Mouse (Mus musculus) megakaryocyte progenitor cell, adult 5-6 weeks (primary cell): Measurements from ENCODE around the gene Sirt2. TPM values are rescaled to one million over a fixed set of nuclear protein-coding genes. Genes with fewer than 3 reads are reported as not detected.
A peak's percentile ranks its signal among the peaks of the same experiment; 100 is the strongest.

Experiments used
- ATAC-seq: replicated peaks from 2 replicates; pipeline ENCODE4 v1.8.0; 2016; ENCODE audit warnings: mild to moderate bottlenecking, moderate TSS enrichment, inconsistent platforms; ENCODE audit not compliant: poor library complexity
- total RNA-seq, 2 experiments: library from RNA; stranded (forward) in 1 of 2; stranded (reverse) in 1 of 2; fragments of 157-497, 149-512 nt in 1 of 2; fragments of 200-1000 nt in 1 of 2; gene quantifications; 2 replicates each; pipeline versions ENCODE4 v1.2.3 to v1.2.4; 2015 to 2017

The Sirt2 gene
- total RNA-seq, 2 experiments from 2014 or later, result 19.2 to 47.5 TPM

DNA sequence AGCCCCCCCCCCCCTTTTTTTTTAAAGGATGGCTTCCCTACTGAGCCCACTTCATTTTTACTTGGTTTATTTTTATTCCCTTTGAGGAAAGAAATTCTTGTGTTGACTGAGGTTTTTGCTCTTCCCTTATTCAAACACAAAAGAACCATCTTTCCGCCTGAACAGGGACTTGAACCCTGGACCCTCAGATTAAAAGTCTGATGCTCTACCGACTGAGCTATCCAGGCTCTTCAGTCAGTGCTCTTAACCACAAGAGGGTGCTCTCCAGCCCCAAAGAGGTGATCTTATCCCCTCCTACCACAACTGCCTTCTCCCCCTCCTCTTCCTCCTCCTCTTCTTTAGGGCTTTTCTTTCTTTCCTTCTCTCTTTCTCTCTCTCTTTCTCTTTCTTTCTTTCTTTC is 27.3 kb downstream of the Sirt2 start:
- peak; percentile 40 for ATAC-seq

DNA sequence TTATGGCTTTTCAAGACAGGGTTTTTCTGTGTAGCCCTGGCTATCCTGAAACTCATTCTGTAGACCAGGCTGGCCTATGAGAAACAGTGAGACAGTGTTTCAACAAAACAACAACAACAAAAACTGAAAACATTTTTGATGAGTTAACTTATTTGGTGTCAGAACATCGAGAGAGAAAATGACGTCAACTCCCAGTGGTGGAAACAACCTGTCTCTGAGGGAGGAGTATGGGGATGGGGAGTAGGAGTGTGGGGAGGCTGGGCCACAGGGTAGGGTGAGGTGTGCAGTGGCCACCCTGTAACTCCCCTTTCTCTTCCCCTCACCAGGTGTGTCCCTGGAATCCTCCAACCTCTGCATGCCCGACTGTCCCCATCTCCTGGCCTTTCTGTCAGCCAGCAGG is 28.0 kb downstream of the Sirt2 start:
- no peak for ATAC-seq

DNA sequence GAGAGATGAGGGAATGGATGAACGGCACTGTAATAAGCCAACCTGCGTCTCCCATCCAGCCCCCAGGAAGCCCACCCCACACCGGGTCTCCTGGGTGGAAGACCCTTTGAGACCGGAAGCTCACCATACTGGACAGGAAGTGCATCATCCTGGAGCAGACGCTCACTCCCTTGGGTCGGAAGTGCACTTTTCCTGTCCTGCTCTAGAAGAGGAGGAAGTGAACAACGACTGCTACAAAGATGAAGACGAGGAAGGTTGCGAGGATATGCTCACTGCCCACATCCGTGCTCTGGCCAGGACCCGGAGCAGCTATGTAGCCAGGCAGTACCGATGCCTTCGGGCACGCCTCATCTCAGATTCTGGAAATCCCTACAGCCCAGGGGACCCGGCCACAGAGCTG is 29.3 kb downstream of the Sirt2 start:
- peak; percentile 62 for ATAC-seq

DNA sequence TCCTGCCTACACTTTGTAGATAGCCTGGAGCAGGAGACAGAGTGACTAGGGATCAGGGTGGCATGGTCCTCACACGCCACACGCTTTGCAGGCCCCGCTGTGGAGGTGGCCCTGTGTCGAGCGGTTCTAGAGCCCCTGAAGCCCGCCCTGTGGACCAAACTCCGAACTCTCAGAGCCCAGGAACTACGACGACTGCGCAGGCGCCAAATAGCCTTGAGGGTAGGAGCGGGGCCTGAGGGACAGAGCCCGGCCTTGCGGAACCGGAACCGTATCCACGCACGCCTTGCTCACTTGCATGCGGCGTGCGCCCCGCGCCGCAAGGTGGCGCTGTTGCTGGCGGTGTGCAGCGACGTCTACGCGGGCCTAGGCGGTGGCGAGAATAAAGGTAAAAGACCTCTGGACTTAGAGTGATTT is 30.0 kb downstream of the Sirt2 start:
- peak; percentile 87 for ATAC-seq

DNA sequence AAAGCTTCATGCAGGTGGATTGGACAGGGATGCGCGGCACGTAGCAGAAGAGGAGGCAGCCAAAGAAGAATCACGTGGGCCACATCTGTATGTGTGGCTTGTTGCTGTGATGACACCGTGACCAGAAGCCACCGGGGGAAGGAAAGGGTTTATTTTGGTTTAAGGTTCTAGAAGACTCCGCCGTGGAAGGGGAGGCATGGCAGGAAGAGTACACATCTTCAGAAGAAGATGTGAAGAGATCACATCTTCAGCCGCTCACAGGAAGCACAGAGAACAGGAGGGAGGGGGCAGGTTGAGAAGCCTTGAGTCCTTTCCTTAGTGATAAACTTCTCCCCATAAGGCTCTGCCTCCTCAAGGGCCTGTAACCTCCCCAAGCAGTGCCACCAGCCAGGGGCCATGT is 33.5 kb downstream of the Sirt2 start:
- ATAC-seq, result no peak

DNA sequence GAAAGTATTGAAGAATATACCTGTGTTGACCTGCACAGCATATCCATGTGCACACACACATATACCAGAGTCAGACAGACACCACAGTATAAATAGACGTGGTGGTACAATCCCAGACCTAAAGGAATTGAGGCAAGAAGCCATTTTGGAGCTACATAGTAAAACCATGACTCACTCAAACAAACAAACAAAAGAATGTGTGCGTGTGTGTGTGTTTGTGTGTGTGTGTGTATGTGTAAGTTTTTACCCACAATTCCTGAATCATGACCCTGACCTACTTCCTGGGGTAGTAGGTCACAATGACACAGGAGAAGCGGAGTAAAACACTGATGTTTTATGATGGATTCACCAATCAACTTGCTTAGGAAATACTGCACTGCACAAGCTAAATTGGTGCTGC is 34.9 kb downstream of the Sirt2 start:
- ATAC-seq, result no peak

DNA sequence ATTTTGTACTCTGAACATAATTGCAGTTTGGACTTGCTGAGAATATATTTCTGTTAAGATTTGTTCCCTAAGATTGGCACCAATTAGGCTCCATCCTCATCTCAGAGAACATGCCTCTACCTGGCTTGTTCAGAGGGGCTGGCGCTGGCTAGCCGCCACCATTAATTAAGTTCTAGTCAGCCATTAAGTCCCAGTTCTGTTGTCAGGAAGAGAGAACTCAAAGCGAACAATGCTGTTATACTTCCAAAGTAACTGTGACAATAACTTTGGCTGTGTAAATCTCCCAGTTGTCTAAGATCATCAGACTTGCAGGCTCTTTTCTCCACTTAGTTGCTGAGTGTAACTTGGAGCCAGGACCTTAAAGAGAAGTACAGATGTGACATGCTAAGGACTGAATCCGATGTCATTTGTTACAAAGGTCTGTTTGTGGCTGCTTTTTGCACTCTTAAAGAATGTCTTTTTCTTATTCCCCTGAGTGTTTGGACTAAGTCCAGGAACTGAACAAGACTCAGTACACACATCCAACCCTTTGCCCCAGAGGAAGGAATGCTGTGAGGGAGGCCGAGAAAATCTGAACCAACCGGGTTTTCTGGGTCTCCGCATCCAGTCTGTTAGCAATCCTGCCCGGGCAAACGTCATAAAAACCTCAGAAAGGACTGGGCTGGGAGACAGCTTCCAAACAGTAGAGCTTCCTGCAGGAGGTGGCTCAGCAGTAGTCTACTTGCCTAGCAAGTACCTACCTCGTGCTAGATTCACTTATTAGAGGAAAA is 35.6 kb downstream of the Sirt2 start:
- no peak for ATAC-seq

DNA sequence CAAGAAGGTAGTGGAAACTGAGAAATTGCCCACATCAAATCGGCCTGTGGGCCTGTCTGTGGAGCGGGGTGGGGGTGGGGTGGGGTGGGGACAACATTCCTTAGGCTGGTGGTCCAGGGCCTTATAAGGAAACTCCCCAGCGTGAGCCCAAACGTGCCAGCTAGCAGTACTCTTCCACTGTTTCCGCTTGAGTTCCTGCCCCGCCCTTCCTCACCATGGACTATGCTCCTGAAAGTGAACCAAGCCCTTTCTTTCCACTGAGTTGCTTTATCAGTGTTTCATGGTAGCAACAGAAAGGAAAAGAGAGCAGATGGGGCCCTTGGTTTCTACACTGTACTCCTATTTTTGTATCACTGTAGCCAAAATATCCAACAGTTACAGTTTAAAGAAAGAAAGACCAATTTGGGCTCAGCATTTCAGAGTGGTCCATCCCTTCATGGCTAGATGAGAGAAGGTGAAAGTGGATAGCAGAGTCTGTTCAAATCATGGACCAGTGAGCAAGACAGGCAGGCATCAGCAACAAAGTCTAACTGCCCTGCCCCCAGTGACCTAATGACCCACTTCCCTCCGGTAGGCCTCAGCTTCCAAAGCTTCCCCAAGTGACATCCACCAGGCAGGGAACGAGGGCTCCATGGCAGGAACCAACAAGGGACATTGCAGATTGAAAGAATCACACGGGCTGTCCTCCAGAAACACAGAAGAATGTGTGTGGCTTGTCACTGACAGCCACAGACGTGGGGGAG is 36.5 kb downstream of the Sirt2 start:
- peak; percentile 62 for ATAC-seq

DNA sequence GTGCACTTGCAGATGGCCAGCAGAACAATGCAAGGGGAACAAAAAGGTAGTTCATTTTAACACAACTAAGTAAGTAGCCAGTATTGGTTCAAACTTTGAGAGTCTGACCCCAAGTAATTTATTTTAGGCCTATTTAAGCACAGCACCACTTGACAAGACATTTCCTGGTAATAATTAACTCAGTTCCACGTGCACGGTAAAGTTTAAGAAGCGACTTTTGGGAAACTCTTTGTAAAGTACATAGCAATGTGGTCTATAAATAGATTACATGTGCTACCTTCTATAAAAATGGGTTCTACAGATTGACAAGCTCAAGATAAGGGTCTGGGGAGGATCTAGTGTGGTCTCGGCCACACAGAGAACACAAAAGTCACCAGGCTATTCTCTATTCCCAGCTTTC is 37.2 kb downstream of the Sirt2 start:
- ATAC-seq, result no peak

DNA sequence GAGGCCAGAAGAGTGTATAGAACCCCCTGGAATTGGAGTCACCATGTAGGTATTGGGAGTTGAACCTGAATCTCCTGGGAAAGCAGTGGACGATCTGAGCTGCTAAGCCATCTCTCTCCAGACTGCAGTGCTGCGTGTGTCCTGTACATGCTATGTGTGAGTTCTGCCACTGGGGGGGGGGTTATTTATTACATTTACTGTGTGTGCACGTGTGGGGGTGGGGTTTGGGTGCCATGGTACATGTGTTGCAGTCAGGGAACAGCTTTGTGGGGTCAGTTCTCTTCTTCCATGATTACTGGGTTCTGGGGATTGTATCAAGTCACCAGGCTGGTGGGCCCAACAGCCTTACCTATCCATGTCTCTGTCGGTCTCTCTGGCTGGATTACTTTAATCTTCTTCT is 40.3 kb downstream of the Sirt2 start:
- no peak for ATAC-seq

DNA sequence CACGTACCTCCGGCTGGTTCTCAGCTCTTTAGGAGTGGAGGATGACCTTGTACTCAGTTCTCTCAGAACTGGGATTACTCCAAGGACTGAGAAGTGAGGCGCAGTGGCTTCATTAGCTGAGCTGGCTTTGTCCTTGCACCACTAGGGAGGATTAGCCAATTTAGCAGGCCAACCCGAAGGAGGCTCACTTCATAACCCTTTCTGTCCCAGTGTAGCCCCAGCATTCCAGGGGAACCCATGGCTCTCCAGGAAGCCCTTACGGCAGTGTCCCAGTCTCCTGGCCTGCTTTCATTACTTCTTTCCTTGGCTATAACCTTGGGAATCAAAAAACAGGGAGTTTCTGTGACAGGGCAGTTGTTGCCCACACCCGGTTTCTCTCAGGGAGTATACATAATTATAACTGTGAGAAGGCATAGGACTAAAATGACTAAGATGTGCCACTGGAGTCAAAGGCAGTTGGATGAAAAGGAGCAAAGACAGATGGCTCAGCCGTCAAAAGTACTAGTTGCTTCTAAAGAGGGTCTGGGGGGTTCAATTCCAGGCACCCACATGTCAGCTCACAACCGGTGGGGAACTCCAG is 41.2 kb downstream of the Sirt2 start:
- no peak for ATAC-seq

DNA sequence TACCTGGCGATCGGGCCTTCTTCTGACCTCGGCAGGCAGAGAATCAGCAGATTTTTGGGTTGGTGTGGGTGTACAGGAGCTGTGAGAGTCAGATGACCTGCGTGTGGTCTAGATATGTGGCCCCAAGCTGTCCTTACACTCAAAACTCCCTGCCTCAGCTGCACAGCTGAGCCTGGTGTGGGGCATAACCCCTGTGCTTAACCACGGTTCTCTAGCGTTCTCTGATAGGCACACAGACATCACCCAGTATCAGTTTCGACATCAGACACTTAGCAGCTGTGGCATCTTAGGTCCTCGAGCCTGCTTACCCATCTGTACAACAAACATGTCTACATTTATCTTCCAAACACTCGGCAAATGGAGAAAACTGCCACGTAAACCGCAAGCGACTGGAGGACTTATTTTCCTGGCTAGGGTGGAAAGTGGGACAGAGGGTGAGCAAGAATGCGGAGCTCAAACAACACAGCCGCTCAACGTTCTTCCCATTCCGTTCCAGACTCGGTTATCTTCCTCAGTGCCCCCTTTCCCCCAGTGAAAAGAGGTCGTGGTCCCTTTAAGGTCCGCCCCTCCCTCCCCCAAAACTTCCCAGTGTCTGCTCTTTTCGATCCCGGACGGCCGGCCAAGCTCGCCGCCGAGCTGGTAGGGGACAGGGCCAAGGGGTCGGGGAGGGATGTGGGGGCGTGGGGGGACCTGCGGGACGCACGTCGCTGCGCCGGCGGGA is 41.8 kb downstream of the Sirt2 start, which contains the start of gene Hnrnpl:
TSS of gene Hnrnpl (plus strand) at position 321 of the 721 bp plus-strand sequence.
- ATAC-seq, result peak; percentile 8

DNA sequence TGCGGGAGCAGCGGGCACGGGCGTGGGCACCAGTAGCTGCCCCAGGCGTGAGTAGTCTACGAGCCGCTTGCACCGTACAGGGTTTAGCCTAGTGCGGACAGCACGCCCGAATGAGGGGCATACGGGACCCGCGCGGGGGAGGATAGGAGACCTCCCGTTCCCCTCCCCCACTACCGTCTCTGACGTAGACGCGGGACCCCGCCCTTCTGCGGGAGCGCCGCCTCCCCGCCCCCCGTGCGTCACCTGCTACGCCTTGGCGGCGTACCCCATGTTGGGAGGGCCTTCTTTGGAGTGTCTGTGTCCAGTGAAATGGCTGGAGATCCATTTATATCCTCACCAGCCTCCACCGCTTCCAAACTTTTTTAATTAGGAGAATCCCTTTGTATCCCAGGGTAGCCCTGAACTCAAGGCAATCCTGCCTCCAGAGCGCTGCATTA is 42.4 kb downstream of the Sirt2 start:
- ATAC-seq, result peak; percentile 53

DNA sequence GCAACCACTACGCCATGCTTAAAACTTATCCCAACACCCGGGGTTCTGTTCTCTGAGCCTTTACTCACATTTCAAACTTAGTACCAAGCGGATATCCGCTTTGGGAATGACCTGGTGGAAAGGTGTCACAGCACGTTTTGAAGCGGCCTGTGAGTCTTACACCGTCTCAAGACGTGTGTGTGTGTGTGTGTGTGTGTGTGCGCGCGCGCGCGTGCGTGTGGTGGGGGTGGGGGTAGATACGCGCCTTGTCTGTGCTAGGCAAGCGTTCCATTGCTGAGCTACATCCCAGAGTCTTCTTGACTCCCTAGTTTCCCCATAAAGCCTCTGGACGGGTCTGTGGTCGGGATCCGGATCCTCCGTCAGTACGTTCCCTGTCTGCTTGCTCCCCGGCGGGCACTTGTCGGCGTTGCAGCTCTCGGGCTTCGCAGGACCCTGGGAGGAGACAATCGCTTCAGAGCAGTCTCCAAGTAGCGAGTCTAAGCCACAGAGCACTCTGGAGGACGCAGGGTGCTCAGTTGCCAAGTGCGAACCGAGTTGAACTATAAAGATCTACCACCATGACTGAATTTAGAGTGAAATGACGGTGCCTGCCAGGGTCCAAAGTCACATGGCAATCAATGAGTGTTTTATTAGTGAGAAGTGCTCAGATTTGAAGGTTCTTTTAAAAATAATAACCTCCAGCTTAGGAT is 43.0 kb downstream of the Sirt2 start:
- ATAC-seq, result peak; percentile 18

DNA sequence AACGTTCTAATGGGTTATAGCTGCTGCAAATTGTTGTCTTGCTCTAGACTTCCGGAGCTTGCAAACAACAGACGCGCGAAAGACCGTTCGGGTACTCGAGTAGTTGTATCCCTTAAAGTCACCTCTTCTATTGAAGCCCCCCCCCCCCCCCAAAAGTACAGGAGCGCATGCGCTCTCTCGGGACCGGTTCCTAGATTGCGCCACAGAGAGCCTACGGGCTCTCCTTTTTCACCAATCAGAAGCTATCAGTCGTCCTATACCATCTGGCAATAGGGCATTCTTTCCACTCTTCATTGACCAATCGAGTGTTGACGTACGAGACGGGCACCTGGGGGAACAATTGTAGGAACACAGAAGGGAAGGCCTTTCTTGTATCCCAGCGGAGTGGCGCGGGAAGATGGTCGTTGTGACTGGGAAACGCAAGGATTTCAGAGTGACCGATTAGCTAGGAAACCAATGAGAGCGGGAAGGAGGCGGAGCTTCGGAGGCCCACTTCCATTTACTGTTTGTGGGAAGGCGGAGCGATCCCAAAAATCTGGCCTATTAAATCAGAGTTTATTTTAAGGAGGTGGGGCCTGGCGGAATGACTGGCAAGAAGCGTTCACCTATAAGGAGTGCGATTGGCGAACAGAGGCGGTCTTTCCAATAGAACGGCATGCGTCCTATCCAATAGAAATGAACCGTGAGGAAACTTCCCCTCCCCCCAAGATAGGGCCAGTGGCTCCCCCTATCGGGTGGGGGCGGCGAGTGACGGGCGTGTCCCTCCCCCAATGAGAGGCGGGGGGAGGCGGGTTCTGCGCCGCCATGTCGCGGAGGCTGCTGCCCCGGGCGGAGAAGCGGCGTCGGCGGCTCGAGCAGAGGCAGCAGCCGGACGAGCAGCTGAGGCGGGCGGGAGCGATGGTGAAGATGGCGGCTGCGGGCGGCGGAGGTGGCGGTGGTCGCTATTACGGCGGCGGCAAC is 43.9 kb downstream of the Sirt2 start:
- peak; percentile 64 for ATAC-seq

DNA sequence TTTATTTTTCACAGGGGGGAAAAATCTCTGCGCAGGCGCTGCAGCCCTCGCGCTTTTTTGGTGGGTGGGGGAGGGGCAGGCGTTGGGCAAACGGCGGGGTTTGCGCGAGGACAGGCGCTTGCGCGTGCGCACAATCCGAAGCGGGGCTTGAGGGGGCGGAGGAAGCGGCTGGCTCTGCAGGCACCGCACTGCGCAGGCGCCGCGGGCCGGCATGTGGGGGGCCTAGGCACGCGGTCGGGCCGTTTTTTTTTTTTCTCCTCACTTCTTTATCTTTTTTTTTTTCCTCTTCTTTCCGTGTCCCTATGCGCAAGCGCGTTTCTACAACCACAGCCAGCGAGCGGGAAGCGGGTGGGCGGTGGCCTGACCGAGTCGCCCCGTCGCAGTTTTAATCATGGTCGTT is 44.7 kb downstream of the Sirt2 start:
- ATAC-seq, result peak; percentile 28

DNA sequence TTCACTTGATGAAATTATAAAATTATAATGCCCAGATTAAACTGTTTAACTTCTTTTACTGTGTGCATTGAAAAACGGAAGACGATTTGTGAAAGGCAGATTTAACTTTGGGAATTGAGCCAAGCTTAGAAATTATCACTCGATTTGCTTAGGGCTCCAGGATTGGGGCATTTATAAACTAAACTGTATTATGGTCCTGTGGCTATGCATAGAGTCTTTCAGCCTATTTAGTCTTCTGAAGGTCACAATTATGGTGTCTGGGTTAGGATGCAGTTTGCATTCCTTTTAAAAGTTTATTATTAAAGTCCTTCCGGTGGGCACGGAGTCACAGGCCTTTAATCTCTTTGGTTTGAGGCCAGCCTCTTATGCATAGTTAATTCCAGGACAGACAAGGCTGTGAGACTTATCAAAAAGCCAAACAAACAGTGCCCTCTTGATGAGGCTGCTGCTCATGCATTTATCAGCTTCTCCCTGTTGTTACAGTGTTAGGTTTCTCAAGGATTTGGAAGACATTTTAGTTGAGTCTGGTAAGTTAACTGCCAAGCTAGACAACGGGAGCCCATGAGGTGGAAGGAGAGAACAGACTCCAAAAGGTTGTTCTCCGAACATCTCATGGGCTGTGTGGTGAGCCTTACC is 45.2 kb downstream of the Sirt2 start:
- no peak for ATAC-seq

DNA sequence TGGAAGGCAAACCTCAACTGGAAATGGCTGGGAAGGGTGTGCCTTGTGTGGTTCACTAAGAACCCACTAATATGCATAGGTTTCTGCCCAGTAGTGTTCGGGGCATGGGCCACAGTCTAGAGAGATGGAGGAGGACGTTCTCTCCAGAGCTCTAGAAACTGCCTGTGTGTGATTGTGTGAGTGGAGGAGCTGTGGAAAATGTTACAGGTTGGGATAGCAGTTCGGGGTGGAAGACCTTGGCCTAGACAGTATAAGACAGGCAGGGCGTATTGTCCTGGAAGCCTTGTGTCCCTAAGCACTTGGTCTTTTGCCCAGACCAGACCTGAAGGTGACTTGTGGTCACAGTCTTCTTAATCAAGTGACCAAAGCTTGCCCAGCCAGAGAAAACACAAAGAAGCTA is 45.9 kb downstream of the Sirt2 start:
- ATAC-seq, result no peak

DNA sequence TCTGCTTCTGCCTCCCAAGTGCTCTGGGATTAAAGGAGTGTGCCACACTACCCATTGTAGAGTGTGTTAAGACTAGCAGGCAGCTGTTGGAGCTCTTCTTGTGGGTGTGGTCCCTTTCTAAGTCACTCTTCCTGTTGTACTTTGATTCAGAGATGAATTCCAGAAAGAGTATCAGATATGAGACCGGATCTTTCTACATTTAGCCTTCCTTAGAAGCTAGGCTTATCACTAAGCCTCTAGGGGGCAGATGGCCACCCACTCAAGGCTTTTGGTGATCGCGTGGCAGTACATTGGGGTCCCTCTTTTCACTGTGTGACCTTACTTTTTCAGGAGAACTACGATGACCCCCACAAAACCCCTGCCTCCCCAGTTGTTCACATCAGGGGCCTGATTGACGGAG is 46.4 kb downstream of the Sirt2 start:
- no peak for ATAC-seq
